Mouse (Mus musculus): Measurements from ENCODE around the gene Uqcc1.

DNA sequence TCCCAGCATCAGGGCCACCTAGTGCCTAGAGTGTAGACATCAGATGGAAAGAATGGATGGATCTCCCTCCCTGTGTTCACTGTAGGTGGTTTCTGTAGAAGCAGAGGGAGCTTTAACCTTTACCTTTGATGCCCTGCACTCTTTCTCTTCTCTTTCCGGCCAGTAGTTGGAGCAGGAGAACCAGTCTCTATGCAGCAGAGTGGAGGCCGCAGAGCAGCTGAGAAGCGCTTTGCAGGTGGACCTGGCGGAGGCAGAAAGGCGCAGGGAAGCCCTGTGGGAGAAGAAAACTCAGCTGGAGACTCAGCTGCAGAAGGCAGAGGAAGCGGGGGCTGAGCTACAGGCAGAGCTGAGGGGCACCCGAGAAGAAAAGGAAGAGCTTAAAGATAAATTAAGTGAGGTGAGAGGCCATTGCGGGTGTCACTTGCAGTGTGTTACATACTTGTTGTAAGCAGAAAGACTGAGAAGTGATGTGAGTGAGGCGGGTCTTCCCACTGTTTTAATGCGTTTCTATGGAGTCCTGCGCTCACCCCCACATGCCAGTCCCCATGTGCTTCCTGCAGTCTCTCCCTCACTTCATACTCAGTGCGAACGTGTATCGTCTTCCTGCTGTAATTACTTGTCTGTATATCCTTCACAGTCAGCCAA, 44.1 kb upstream of the Uqcc1 start:
- TF ChIP-seq CTCF (IDR thresholded peaks at IDR 0.05; ENCODE audit: insufficient read depth, low read depth, low read length) (no peak), POLR2A (IDR thresholded peaks at IDR 0.05; ENCODE audit: insufficient read depth, low read depth, low read length) (no peak)
